Mouse (Mus musculus) 3134 (cell line): Measurements from ENCODE around the gene Gm17662.

Experiments used
- DNase-seq: peaks from one replicate; pipeline ENCODE4 v3.0.0-alpha.2; 2011; ENCODE audit warnings: low spot score; ENCODE audit not compliant: insufficient read length; ENCODE audit errors: extremely low read depth

Gm17662 gene

DNA sequence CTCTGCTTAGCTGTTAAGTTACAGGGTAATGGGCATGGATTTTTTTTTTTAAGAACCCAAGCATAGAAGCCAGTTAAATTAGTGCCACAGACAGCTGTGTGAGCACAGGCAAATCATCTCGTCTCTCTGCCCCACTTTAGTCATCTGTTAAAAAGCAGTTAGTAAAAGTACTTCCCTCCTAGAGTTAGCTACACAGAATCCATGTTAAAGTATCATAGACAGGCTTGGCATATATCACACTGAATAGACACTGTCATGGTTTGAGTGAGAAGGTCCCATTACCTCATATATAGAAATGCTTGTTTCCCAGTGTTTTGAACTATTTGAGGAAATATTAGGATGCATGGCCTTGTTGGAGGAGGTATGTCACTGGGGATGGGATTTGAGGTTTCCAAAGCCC is at the start of gene Gm17662:
Gm17662 (plus strand) TSS at position 301 of the 400 bp plus-strand sequence.
- DNase-seq = no peak

DNA sequence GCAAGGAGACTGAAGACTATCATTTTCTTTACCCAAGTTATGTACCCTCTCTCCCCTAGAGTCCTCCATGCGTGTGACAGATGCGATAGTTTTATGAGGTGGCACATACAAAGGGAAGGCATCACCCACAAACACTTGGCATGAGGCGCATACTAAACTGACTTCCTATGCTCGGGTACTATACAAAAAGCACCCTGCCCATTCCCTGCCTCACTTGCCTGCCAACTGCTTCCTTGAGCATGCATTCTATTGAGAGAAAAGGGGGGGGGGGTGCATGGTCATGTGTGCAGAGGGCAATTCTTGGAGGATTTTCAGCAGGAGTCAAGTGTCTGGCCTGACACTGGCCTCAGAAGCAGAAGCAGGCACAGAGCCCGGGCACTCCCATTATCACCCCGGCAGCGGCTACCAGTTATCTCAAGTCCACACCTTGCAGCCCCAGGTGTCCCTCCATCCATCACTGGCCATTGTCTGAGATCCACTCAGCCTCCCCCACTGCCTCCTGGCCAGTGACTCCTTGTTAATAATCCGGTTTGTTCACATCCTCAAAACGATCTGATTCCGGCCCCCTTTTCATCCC is 46.3 kb upstream of the Gm17662 start:
- no peak for DNase-seq

DNA sequence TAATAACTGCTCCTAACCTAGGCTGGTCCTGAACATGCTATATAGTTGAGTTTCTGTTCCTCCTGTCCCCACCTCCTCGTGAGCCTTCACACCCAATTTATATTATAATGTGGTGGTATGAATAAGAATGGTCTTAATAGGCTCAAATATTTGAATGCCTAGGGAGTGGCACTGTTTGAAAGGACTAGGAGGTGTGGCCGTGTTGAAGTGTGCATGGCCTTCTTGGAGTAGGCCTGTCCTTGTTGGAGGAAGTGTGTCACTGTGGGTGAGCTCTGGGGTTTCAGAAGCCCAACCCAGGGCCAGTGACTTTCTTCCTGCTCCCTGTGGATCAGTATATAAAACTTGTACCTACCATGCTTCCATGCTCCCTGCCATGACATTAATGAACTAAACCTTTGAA is 43.5 kb upstream of the Gm17662 start:
- no peak for DNase-seq

DNA sequence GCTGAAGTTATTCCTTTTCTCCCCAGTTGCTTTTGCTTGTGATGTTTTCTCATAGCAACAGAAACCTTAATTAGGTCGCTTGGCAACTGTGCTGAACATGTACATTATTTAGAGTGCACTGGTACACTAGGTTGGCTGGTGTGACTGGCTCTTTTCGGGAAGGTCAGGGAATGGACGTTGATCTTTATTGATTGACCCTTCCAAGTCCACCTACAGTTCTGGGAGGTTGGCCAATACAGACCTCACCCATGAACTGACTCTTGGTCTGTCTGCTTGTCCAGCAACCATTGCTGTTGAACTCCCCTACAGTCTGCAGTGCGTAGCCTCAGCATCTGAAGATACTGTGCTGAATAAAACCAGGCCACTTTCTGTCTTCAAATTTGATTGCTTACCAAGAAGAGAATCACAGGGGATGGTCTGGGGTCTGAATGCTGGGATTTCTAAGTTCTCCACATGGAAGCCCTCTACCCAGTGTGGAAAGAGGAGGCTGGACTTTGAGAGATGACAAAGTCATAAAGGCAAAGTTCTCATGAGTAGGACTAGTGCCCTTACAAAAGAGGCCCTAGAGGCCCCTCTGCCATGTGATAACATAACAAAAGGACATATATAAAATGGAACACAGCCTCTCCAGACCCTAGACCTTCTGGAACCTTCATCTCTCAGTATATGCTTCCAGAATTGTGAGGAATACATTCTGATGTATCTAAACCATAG is 40.5 kb upstream of the Gm17662 start:
- no peak for DNase-seq

DNA sequence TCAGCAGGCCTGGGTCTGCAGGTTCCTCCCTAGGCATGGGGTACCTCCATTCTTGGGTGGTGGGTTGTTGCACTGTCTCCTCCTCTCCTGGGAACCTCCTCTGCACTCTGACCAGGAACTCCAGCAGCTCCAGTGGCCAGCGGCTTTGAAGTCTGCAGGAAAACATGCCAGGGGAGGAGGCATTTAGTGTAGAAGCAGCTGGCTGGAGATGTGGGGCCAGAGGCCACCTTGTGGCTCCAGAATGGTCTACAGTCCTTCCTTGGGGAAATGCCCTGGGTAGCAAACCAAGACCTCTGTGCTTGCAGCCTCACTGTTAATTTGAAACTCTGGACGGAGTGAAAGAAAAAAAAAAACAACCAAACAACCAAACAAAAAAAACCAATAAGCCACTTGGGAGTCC is 39.6 kb upstream of the Gm17662 start:
- no peak for DNase-seq

DNA sequence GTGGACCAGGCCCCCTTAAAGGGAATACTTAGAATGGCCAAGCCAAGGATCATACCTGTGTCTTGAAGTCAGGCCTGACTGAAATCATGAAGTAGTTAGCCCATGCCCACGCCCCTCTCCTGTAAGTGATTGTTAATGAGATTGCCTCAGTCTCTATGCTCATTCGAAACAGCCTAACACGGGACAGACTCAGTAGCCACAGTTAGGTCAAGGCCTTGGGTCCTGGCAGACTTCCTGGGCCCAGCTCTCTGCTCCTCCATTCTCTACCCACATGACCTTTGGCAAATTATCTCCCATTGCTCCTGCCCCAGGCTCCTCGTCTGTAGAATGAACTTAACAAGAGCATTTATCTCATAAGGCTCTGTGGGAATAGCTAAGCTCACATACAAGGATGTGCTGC is 38.1 kb upstream of the Gm17662 start:
- DNase-seq = no peak

DNA sequence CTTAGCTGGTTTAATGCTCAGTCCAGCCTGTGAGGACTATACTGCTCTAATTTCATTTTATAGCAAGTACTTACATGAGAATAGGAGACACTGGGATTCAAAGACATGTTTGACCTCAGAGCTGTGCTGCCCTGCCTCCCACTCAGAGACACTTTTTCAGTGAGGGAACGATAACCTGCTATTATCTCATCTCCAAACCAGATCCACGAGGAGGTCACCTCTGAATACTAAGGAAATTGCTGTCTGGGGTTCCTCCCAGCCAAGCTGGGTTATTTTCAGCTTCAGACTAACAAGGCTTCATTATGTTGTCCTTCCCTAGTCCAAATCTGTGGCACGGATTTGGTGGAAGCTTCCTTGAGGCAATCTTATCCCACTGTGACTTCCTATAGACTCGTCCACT is 37.2 kb upstream of the Gm17662 start:
- DNase-seq = no peak

DNA sequence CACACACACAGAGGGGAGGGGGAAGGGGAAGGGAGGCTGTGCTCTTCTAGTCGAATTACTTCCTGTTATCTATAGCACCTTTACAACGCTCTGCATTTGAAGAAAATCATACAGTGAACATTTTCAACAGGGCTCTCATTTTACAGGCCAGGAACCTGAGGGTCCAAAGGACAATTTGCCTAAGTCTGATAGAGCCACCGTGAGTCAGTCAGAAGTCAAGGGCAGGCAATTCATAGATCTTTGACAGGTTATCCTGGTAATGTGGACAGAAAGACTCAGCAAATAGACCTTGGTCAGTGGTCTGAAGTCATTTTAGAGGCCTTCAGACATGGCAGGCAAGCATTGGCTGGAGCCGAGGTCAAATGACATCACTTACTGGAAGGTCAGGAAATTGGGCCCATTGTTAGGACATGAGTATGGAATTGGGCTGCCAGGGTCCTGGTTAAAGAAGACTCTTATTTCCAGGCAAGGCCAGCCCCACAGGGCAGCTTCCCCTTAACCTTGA is 33.5 kb upstream of the Gm17662 start:
- no peak for DNase-seq

DNA sequence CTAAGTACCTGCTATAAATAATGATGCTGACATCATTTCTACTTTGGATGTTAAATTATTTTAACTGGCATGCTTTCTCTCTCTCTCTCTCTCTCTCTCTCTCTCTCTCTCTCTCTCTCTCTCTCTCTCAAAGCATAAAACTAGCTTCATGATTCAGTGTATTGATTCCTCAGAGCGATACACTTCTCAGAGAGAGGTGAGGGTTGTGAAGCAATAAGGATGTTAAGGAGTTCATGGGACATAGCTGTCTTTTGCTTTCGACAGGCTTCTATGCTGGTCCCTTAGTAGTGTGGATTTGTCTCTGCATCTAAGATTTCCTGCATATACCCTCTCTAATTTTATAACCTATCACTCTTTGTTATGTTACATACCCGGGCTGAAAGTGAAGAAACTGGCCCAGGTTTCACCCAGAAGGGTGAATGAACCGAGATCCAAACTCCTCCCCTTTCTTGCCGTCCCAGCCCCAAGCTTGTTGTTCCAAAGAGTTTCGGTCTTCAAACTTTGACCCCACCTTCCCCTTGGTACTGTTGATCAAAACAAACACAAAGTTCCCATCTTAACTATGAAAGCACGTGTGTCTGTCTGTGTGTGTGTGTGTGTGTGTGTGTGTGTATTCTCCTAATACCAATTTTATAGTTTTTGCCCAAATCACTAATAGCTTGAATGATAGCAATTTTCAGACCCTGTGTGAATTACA is 32.6 kb upstream of the Gm17662 start:
- no peak for DNase-seq

DNA sequence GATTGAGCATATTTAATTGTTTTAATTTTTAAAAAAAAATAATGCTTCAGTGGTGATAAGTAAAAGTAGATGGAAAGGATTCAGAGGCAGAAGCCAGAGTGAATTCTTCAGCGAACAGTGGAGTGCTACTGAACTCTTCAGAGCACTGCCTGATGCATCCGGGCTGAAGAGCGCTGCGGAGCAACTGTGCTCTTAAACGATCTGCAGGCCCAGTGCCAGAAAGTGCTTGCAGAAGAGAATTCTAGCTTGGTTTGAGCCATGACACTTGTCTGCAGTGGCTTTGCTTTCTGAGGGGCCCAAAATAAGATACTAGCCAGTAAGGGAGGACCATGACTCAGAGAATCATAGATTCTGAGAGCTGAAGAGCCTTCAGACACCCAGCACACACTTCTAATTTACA is 28.2 kb upstream of the Gm17662 start:
- DNase-seq = no peak

DNA sequence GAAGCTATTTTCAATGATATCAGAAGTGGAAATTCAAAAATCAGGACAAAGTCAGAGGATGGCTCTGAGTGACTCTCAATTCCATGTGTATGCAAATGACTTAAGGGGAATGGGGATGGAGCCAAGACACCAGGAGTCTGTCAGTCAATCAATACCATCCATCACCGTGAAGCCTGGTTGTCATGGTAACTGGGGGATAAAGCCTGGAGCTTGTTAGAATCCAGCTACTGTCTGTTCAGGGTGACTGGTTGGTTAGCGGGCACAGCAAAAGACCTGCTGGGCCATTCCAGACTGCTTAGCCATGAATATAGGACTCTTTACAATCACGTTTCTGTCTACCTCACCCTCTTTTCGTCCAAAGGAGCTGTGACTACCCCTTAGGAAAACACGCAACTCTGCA is 22.0 kb upstream of the Gm17662 start:
- no peak for DNase-seq

DNA sequence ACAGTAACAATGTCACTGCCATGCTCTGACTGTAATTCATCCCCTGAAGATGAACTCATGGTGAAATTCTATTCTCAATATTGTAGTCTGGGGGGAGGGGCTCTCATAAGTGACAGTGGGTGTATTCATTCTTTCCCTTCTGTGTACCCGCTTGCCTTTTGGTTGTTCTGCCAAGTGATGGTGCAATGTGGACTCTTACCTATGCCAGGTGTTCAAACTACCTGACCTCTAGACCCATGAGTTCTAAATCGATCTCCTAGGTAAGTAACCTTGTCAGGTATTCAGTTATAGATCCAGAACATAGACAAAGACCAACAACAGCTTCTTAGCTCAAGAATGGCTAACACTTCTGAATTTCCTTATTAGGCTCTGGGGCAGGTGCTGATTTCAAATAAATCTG is 18.8 kb upstream of the Gm17662 start:
- no peak for DNase-seq

DNA sequence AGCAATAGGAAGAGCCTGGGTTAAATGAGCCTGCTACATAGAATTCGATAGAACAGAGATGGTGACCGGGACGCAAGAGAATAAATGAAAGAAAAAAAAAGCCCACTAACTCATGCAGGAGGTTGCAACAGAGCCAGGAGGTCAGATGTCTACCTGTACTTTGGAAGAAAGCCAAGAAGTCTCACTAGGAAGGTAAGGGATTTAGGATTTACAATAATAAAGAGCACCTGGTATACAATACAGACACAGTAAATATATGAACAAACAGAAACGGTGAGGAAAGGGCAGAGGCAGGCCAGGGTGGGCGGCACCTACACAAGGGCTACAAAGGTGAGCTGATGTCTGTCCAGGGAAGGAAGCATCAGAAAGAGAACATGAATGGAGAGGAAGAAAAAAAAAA is 14.9 kb upstream of the Gm17662 start:
- DNase-seq = no peak

DNA sequence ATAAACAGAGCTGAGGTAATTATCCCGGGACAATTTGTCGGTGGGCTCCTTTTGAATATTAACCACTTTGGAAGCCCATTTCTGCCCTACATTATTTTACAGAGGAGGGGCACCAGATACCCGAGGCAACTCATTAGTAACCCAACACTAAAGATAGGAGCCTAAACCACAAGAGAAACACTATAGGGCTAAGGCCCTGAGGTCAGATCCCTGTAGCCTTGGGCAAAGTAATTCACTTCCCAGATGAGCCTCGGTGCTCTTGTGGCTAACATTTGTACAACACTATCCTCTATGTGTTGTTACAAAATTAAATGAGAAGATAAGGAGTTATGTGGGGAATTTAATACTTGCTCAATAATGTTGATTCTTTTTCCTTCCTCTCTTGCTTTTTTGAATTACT is 13.6 kb upstream of the Gm17662 start:
- DNase-seq = no peak

DNA sequence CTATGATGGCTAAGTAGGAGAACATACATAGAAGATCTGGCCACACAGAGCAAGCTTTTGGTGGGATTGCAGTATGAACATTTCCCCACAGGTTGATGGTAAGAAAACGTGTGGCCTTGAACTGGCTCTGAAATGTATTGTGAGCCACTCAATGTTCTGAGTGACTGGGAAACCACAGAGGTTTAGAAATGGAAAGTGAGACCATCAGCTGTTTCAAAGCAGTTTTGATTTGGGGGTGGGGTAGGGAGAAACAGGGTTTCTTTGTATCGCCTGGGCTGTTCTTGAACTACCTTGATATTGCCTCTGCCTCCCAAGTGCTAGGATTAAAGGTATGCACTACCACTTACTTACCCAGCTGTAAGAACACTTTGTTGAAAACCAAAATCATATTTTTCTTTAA is 1.9 kb upstream of the Gm17662 start:
- no peak for DNase-seq

DNA sequence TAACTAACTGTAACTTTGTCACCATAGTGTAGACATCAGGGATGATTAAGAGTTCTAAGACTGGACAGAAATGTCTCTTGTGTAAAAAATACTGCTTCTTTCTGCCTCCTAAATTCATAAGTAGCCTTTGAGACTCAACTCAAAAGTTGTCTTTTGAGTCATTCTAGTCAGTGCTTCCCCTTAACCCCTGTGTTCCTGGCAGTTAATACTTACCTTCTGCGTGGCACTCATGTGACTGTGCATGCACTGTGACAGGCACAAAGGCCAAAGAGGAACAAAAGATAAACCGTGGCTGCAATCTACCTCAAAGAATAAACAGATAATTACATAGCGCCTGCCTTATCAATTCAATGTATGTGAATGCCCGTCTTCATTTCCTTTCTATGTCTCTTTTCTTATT is 694 bp downstream of the Gm17662 start:
- DNase-seq = no peak

DNA sequence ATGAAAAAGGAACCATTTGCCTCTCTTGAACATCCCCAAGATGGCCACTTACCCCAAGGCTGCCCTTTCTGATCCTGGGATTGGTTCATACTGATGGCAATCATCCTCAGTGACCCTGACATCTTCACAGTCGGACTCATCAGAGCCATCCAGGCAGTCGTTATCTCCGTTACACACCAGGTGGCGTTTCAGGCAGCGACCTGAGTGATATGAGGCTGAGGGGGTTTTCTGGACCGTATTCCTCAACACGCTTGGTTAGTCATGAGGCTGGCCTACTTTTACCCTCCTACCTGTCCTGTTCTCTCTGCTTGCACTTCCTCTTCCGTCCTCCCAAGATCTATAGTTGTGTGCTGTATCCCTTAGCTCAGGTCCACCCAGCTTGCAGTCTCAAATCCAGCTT is 4.1 kb downstream of the Gm17662 start:
- no peak for DNase-seq

DNA sequence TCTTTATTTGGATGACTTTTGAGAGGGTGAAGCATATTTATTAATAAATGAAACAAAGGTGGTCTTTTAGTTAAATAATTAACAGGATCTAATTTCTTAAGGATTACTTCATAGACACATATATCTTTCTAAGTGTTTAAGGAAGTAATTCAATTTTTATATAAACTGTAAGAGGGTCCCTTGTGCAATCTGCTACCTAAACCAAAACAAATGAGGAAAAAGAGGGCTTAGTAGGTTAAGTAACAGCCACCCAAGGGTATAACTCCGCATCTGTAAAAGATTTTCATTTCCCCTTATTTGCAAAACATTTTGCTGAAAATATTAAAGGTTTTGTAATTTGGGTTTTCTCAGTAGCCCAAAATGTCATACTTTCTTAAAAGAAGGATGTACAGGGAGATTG is 7.3 kb downstream of the Gm17662 start:
- DNase-seq = no peak

DNA sequence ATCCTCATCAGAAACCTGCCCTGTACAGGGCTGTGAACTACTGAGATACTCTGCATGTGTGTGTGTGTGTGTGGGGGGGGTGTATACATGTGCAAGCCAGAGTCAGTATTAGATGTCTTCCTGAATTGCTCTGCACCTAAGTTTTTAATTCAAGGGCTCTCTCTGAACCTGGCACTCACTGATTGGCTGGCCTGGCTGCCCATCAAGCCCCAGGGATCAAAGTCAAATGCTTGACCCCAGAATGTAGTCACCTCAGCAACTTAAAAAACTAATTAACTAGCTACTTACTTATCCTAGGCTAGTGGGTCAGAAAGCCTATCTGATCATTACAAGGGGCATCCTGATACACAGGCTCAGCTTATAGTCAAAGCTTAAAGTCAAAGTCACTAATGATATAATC is 12.5 kb downstream of the Gm17662 start:
- no peak for DNase-seq

DNA sequence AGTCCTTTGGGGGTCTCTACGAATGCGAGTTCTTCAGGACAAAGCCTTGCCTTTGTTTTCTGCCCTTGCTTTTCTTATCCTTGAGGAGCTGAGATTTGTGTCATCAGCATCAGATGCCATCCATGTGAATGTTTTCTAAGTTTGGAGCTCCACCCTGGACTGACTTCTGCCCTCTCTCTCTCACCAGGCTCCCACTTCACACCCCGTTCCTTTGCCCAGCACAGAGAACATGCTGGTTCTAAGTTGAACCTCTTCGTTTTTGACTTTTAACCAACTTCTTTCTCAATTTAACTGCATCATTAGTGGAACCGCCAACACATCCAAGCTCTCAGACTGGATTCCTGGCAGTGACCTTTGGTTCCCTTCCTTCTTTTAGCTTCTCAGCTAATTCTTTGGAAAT is 13.1 kb downstream of the Gm17662 start:
- DNase-seq = no peak

DNA sequence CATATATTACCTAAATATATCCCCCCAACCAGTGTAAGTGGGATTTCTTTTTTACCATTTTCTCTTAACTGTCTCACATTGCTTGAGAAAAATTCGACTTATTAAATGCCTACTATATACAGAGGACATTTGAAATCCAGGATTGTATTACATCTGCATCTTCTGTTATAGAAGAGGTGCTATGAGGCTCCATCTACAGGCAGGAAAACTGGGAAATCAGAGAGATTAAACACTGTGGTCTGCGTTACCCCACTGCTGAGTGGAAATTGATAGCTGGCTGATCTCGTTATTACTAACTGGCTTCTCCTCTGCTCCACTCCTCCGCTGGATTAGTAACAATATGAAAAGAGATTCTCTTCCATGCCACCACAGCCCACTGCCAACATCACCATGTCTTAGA is 18.7 kb downstream of the Gm17662 start:
- DNase-seq = no peak

DNA sequence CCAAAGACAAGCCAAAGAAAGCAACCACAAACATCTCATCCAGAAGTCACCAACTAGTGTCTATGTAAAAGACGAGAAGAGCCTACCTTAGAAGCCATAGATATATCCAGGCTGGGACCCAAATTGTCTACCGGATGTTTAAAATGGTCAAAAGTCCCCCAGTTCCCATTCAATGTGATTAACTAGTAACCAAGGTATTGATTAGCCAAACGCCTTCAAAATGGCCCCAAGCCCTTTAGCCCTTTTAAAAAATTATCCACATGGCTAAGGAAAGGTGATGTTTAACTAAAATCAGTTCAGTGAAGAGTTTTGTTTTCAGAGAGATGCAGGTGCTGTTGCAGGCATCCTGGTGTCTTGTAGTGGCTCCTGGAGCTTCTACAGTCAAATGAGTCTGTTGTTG is 19.2 kb downstream of the Gm17662 start, which contains the start of gene C8a:
C8a (minus strand) TSS at position 76 of the 400 bp plus-strand sequence.
- DNase-seq = no peak
